Mouse (Mus musculus) intestine, embryonic 15.5 days (tissue): ENCODE data around the gene Lrrc4. TPM values are rescaled to one million over a fixed set of nuclear protein-coding genes. Genes with fewer than 3 reads are reported as not detected.

Experiments
- polyA plus RNA-seq: library from polyadenylated mRNA; unstranded; fragments of >200 nt; fragmentation: Nextera tagmentation; extraction: Ambion mirVana; gene quantifications from 2 replicates; pipeline ENCODE4 v1.2.1, GENCODE M21; 2015

Gene Lrrc4
- polyA plus RNA-seq, 1 experiment from 2014 or later, result 0.31 TPM

Other genes starting within 250 kb of the Lrrc4 start
- not detected in 2 replicates for gene Lep, start 228.5 kb upstream of the Lrrc4 start, polyA plus RNA-seq